Mouse (Mus musculus) midbrain, embryonic 11.5 days (tissue): ENCODE data around the gene Eps8l2. TPM values are rescaled to one million over a fixed set of nuclear protein-coding genes. Genes with fewer than 3 reads are reported as not detected.

ENCODE experiments used
- ATAC-seq: fragments of 200-750 bp; cut with Nextera tagmentation; 2 replicates; pipeline ENCODE4 v1.8.0; 2017; ENCODE audit warnings: moderate TSS enrichment, moderate library complexity; ENCODE audit not compliant: low FRiP score
- DNase-seq: peaks from one replicate; pipeline ENCODE4 v3.0.0; 2015; ENCODE audit warnings: low spot score; ENCODE audit errors: missing footprints
- H3K27ac ChIP-seq: fragments of 300-500 bp; sonication (generic); 2 replicates; pipeline ENCODE4 v1.5.1; 2014; ENCODE audit warnings: low read depth, low read length
- H3K27me3 ChIP-seq: fragments of 300-500 bp; sonication (generic); 2 replicates; pipeline ENCODE4 v1.6.1; 2014; ENCODE audit warnings: mild to moderate bottlenecking, low read length, moderate library complexity, mixed read lengths; ENCODE audit not compliant: control insufficient read depth, insufficient read depth
- H3K36me3 ChIP-seq: fragments of 300-500 bp; sonication (generic); 2 replicates; pipeline ENCODE4 v1.6.1; 2014; ENCODE audit warnings: mild to moderate bottlenecking, low read length, moderate library complexity, mixed read lengths; ENCODE audit not compliant: control insufficient read depth, insufficient read depth
- H3K4me1 ChIP-seq: fragments of 300-500 bp; sonication (generic); 2 replicates; pipeline ENCODE4 v1.6.1; 2014; ENCODE audit warnings: low read length; ENCODE audit not compliant: control insufficient read depth, insufficient read depth
- H3K4me2 ChIP-seq: fragments of 300-500 bp; sonication (generic); 2 replicates; pipeline ENCODE4 v1.6.1; 2014; ENCODE audit warnings: mild to moderate bottlenecking, moderate library complexity
- H3K4me3 ChIP-seq: fragments of 300-500 bp; sonication (generic); 2 replicates; pipeline ENCODE4 v1.5.1; 2014; ENCODE audit warnings: low read depth, low read length
- H3K9ac ChIP-seq: fragments of 300-500 bp; sonication (generic); 2 replicates; pipeline ENCODE4 v1.6.1; 2014; ENCODE audit warnings: low read length
- H3K9me3 ChIP-seq: fragments of 300-500 bp; sonication (generic); 2 replicates; pipeline ENCODE4 v1.6.1; 2016; ENCODE audit warnings: low read length; ENCODE audit not compliant: control insufficient read depth
- WGBS: fragments of 180-500 bp; shearing (Covaris S2); extraction: QIAGEN DNeasy Blood & Tissue Kit; methylation state at CpG from one replicate; pipeline ENCODE4 v1.1.7; 2014; 5-methylcytosine and 5-hydroxymethylcytosine counted together
- polyA plus RNA-seq: library from polyadenylated mRNA; unstranded; fragments of >200 nt; fragmentation: Nextera tagmentation; extraction: Ambion mirVana; gene quantifications from 2 replicates; pipeline ENCODE4 v1.2.1, GENCODE M21; 2014

Eps8l2 gene
- polyA plus RNA-seq, 1 experiment from 2014 or later: 0.97 TPM

GRCm38 (mm10) chr7:141339215-141339920 lies 688 bp downstream of the Eps8l2 start:
- Histone ChIP-seq H3K27ac (no peak overlapping the region), H3K4me2 (peak overlapping the region; percentile 35; the same call in 1 of the 2 replicates), H3K36me3 (0 out of 2 replicates have a peak, but pooled peaks cover 2% of the 10 kb centered on the region), H3K27me3 (peaks cover 3% of the 10 kb centered on the region; the same call in 1 of the 2 replicates), H3K4me3 (no peak overlapping the region), H3K4me1 (peaks cover 6% of the 10 kb centered on the region; the same call in 1 of the 2 replicates), H3K9ac (no peak overlapping the region), H3K9me3 (no peaks in the 10 kb centered on the region)
- ATAC-seq (0 out of 2 replicates have a peak, but pooled peaks have one; percentile 12), DNase-seq (peak; percentile 82)
- 42% methylated on average over 20 of the region's 20 CpGs for WGBS

DNA sequence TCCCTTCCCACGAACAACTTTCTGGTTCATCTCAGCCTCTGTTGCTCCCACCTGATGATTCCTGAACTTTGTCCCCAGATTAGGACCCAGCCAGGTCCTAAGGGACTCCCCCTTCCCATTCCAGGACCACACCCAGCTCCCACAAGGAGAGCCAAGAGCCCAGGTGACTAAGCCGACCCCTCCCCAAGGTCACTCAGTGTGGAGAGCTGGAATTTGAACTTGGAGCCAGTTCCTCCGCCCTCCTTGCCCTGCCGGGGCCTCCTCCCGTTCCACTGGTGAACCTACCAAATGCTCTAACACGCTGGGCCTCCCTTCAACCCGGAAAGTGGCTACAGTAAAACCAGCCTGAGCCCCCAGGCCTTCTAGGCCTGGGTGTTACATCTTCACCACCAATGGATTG lies 1.3 kb downstream of the Eps8l2 start:
- no peak overlapping the region for H3K9ac ChIP-seq
- H3K4me3 ChIP-seq: no peak overlapping the region
- peaks cover 3% of the 10 kb centered on the region; the same call in 1 of the 2 replicates for H3K27me3 ChIP-seq
- 84% methylated on average over 7 of the region's 7 CpGs for WGBS
- ATAC-seq (no peak), DNase-seq (peak; percentile 56)
- peaks cover 6% of the 10 kb centered on the region; the same call in 1 of the 2 replicates for H3K4me1 ChIP-seq
- no peak overlapping the region for H3K27ac ChIP-seq
- no peak overlapping the region for H3K4me2 ChIP-seq
- no peaks in the 10 kb centered on the region for H3K36me3 ChIP-seq
- H3K9me3 ChIP-seq: no peaks in the 10 kb centered on the region

GRCm38 (mm10) chr7:141340476-141340875 lies 1.8 kb downstream of the Eps8l2 start:
- H3K4me2 ChIP-seq: no peak overlapping the region
- no peak overlapping the region for H3K4me3 ChIP-seq
- no peak overlapping the region for H3K9ac ChIP-seq
- peak; percentile 28 for DNase-seq
- ATAC-seq: no peak
- WGBS: 84% methylated on average over 6 of the region's 6 CpGs
- peaks cover 6% of the 10 kb centered on the region; the same call in 1 of the 2 replicates for H3K4me1 ChIP-seq
- H3K9me3 ChIP-seq: no peaks in the 10 kb centered on the region
- H3K27me3 ChIP-seq: peaks cover 3% of the 10 kb centered on the region; the same call in 1 of the 2 replicates
- no peaks in the 10 kb centered on the region for H3K36me3 ChIP-seq
- H3K27ac ChIP-seq: no peak overlapping the region

- Histone ChIP-seq H3K9ac (no peak overlapping the region), H3K4me1 (peaks cover 6% of the 10 kb centered on the region; the same call in 1 of the 2 replicates), H3K9me3 (no peaks in the 10 kb centered on the region), H3K4me3 (no peak overlapping the region), H3K36me3 (no peaks in the 10 kb centered on the region), H3K27me3 (peaks cover 3% of the 10 kb centered on the region; the same call in 1 of the 2 replicates), H3K4me2 (no peak overlapping the region), H3K27ac (no peak overlapping the region)
- DNase-seq (peak; percentile 69), ATAC-seq (no peak)
- WGBS: 72% methylated on average over 10 of the region's 10 CpGs
Observed at GRCm38 (mm10) chr7:141341689-141342226, 3.1 kb downstream of the Eps8l2 start.

DNA sequence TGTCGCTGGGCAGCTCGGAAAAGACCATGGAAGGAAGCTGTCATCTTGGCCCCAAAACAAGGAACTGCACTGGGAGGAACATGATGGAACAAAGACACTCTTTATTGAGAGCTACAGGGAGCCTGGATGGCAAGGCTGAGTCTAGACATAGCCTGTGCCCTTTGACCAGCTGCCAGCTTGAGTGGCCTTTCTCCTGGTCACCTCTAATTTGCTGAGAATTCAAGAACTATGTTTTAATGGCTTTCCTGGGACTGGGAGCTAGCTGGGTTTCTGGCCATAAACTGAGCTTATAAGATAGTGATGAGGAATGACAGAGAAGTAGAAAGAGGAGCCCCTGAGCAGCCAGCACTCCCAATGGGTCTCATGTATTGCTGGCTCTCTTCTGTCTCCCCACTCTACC lies 4.5 kb downstream of the Eps8l2 start:
- ATAC-seq: no peak

DNA sequence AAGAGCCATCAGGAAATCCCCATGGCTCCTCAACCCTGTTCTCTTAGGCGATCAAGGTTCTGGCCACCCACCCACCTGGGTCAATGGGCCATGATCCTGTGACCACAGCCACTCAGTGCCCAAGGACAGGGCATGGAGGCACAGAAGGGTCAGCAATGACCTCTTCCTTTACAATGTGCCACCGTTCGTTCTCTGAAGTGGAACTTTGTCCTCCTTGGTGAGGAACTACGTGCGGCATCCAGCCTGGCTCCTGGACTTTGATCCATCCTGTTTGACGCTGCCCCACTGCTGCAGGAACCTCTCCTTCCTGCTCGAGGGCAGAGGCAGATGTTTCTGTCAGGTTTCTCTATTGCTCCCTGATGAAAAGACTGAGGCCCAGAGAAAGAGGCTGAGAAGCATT lies 5.0 kb downstream of the Eps8l2 start:
- Histone ChIP-seq H3K27ac (no peak overlapping the region), H3K4me3 (no peak overlapping the region), H3K9ac (no peak overlapping the region), H3K4me2 (no peak overlapping the region), H3K9me3 (no peaks in the 10 kb centered on the region), H3K4me1 (peaks cover 2% of the 10 kb centered on the region; the same call in 1 of the 2 replicates), H3K27me3 (no peaks in the 10 kb centered on the region), H3K36me3 (no peaks in the 10 kb centered on the region)
- 84% methylated on average over 7 of the region's 7 CpGs for WGBS
- ATAC-seq (no peak), DNase-seq (no peak)

More for the DNA sequence above, 4.5 kb downstream of the Eps8l2 start:
- H3K9ac ChIP-seq: no peak overlapping the region
- 63% methylated on average over 2 of the region's 2 CpGs for WGBS
- no peaks in the 10 kb centered on the region for H3K36me3 ChIP-seq
- peaks cover 3% of the 10 kb centered on the region; the same call in 1 of the 2 replicates for H3K27me3 ChIP-seq
- H3K4me3 ChIP-seq: no peak overlapping the region
- no peak overlapping the region for H3K4me2 ChIP-seq
- no peaks in the 10 kb centered on the region for H3K9me3 ChIP-seq
- H3K27ac ChIP-seq: no peak overlapping the region
- peaks cover 6% of the 10 kb centered on the region; the same call in 1 of the 2 replicates for H3K4me1 ChIP-seq
- no peak for DNase-seq

GRCm38 (mm10) chr7:141344787-141345186 lies 6.1 kb downstream of the Eps8l2 start:
- no peak overlapping the region for H3K4me2 ChIP-seq
- H3K27ac ChIP-seq: no peak overlapping the region
- WGBS: 90% methylated on average over 5 of the region's 5 CpGs
- H3K4me3 ChIP-seq: no peak overlapping the region
- H3K27me3 ChIP-seq: no peaks in the 10 kb centered on the region
- no peak overlapping the region for H3K9ac ChIP-seq
- H3K36me3 ChIP-seq: no peaks in the 10 kb centered on the region
- no peaks in the 10 kb centered on the region for H3K9me3 ChIP-seq
- no peaks in the 10 kb centered on the region for H3K4me1 ChIP-seq
- ATAC-seq: no peak
- no peak for DNase-seq

DNA sequence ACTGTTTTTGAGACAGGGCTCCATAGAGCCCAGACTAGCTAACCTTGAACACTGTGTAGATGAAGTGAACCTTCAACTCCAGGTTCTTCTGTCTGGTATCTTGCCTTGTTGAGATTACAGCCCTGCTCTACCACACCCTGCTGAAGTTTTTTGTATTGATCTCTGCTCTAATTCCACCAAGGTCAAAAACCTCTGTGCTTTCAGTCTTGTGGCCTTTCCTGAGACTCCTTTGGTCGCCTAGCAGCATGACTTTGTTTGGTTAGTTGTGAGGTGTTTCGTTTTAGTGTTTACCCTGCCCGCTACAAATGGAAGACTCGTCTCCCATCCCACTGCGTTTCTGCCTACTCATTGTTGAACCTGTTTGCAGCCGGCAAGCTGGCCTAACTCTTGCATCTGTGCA lies 12.4 kb downstream of the Eps8l2 start:
- no peaks in the 10 kb centered on the region for H3K9me3 ChIP-seq
- no peak overlapping the region for H3K4me3 ChIP-seq
- ATAC-seq: no peak
- H3K36me3 ChIP-seq: no peaks in the 10 kb centered on the region
- H3K4me1 ChIP-seq: no peaks in the 10 kb centered on the region
- 78% methylated on average over 6 of the region's 6 CpGs for WGBS
- no peak overlapping the region for H3K4me2 ChIP-seq
- no peak overlapping the region for H3K9ac ChIP-seq
- no peaks in the 10 kb centered on the region for H3K27me3 ChIP-seq
- DNase-seq: no peak
- no peak overlapping the region for H3K27ac ChIP-seq

- no peaks in the 10 kb centered on the region for H3K4me1 ChIP-seq
- 76% methylated on average over 8 of the region's 8 CpGs for WGBS
- H3K4me3 ChIP-seq: no peak overlapping the region
- no peak overlapping the region for H3K4me2 ChIP-seq
- H3K9me3 ChIP-seq: no peaks in the 10 kb centered on the region
- H3K27ac ChIP-seq: no peak overlapping the region
- H3K36me3 ChIP-seq: no peaks in the 10 kb centered on the region
- H3K9ac ChIP-seq: no peak overlapping the region
- no peaks in the 10 kb centered on the region for H3K27me3 ChIP-seq
- no peak for ATAC-seq
- DNase-seq: no peak
Observed at GRCm38 (mm10) chr7:141355051-141355450, 16.4 kb downstream of the Eps8l2 start.
